Mouse (Mus musculus) adipose tissue, adult 10 weeks (tissue): ENCODE results near the gene Bms1. TPM values are rescaled to one million over a fixed set of nuclear protein-coding genes. Genes with fewer than 3 reads are reported as not detected.

ENCODE experiments used
- polyA plus RNA-seq: library from polyadenylated mRNA; stranded (reverse); fragments of 350-450 nt; fragmentation: Illumina TruSeq; extraction: RNeasy Lipid Tissue Mini Kit (QIAGEN cat#74804); gene quantifications from one replicate; pipeline ENCODE4 v1.2.3, GENCODE M21; 2014; ENCODE audit warnings: low read depth, low replicate concordance

Gene Bms1
- polyA plus RNA-seq = 19.9 TPM

GRCm38 (mm10) chr6:118419050-118419920, at the start of gene Bms1:
Gene Bms1 (minus strand): TSS chr6:118419474.

GRCm38 (mm10) chr6:118455042-118455631, 35.9 kb upstream of the Bms1 start, which contains the start of gene Zfp248:
Gene Zfp248 (minus strand): TSS chr6:118455528.

Other genes starting within 250 kb of the Bms1 start
- gene Ret, start 221.8 kb downstream of the Bms1 start, polyA plus RNA-seq = 7.6 TPM
- 2.0 TPM for gene Zfp248, start 36.1 kb upstream of the Bms1 start, polyA plus RNA-seq
- gene Zfp9, start 59.8 kb upstream of the Bms1 start, polyA plus RNA-seq = 7.7 TPM
- 2.8 TPM for gene Ankrd26, start 142.8 kb upstream of the Bms1 start, polyA plus RNA-seq